Mouse (Mus musculus) left cerebral cortex, postnatal 36 days (tissue): ENCODE data around the gene Xpnpep3. TPM values are rescaled to one million over a fixed set of nuclear protein-coding genes. Genes with fewer than 3 reads are reported as not detected.
"Not testable (repeated sequence)": the region's sequence is repeated elsewhere in the genome, so short reads cannot be mapped to it uniquely, and the experiment has no call there.

Experiments
- DNase-seq, 2 experiments: peaks; one replicate each; pipeline ENCODE4 v3.0.0; 2021 to 2022; ENCODE audit warnings: low spot score in 2 of 2, mixed read lengths in 1 of 2
- intact Hi-C: fragments of 180-260 bp; cut with DNase I; formaldehyde crosslinking; loops from one replicate; pipeline ENCODE4 v1.15.1; 2025
- total RNA-seq, 2 experiments: library from RNA; stranded (reverse); gene quantifications; 2 replicates each; pipeline ENCODE4 v1.2.3; 2021

The Xpnpep3 gene
- total RNA-seq, 2 experiments from 2014 or later = 14.2 to 14.4 TPM

GRCm38 (mm10) chr15:81472256-81472655 lies 72.3 kb downstream of the Xpnpep3 start:
- no peak for DNase-seq
- intact Hi-C loops = no loop called here

- DNase-seq = peak in 1 of 2 experiments; percentile 14
- intact Hi-C loops = no loop called here
These were observed 75.7 kb downstream of the Xpnpep3 start for GRCm38 (mm10) chr15:81475654-81476053.

GRCm38 (mm10) chr15:81476597-81476996 lies 76.7 kb downstream of the Xpnpep3 start:
- DNase-seq = no peak
- intact Hi-C loops = no loop called here

GRCm38 (mm10) chr15:81479446-81480213 lies 79.7 kb downstream of the Xpnpep3 start:
- no peak for DNase-seq

GRCm38 (mm10) chr15:81480284-81480683 lies 80.3 kb downstream of the Xpnpep3 start:
- intact Hi-C loops, DNase-seq: not testable (repeated sequence)

More at GRCm38 (mm10) chr15:81479446-81480213, 79.7 kb downstream of the Xpnpep3 start:
- intact Hi-C loops = no loop called here

GRCm38 (mm10) chr15:81480977-81481379 lies 81.0 kb downstream of the Xpnpep3 start:
- intact Hi-C loops = no loop called here
- DNase-seq = peak; percentile 11

GRCm38 (mm10) chr15:81482966-81483365 lies 83.0 kb downstream of the Xpnpep3 start:
- no peak for DNase-seq

GRCm38 (mm10) chr15:81483691-81484090 lies 83.8 kb downstream of the Xpnpep3 start:
- intact Hi-C loops = no loop called here

More at GRCm38 (mm10) chr15:81482966-81483365, 83.0 kb downstream of the Xpnpep3 start:
- intact Hi-C loops = no loop called here

GRCm38 (mm10) chr15:81485483-81485882 lies 85.5 kb downstream of the Xpnpep3 start:
- intact Hi-C loops = no loop called here
- DNase-seq = no peak

More at GRCm38 (mm10) chr15:81483691-81484090, 83.8 kb downstream of the Xpnpep3 start:
- DNase-seq = no peak

GRCm38 (mm10) chr15:81503466-81503865 lies 103.5 kb downstream of the Xpnpep3 start:
- intact Hi-C loops = no loop called here
- DNase-seq = no peak

- intact Hi-C loops = no loop called here
- no peak for DNase-seq
These were observed 104.1 kb downstream of the Xpnpep3 start for GRCm38 (mm10) chr15:81503995-81504394.

Other genes starting within 250 kb of the Xpnpep3 start
- gene Mrtfa, start 209.4 kb upstream of the Xpnpep3 start, total RNA-seq = 10 to 100 TPM; 56.9 to 79.7 TPM
- 10 to 100 TPM; 21.6 to 23.8 TPM for gene Mchr1, start 164.6 kb upstream of the Xpnpep3 start, total RNA-seq
- 10 to 100 TPM; 39.3 to 41.7 TPM for gene Slc25a17, start 39.3 kb upstream of the Xpnpep3 start, total RNA-seq
- 100 to 1,000 TPM; 159 to 162 TPM for gene St13, start 61 bp upstream of the Xpnpep3 start, total RNA-seq
- not detected for gene Dnajb7, start 8.2 kb downstream of the Xpnpep3 start, total RNA-seq
- gene Rbx1, start 66.2 kb downstream of the Xpnpep3 start, total RNA-seq = 100 to 1,000 TPM; 134 to 137 TPM
- gene Ep300, start 185.2 kb downstream of the Xpnpep3 start, total RNA-seq = 10 to 100 TPM; 68.3 to 82.0 TPM